Mouse (Mus musculus): ENCODE results near the gene Dnah2. TPM values are rescaled to one million over a fixed set of nuclear protein-coding genes. Genes with fewer than 3 reads are reported as not detected.
A peak's percentile ranks its signal among the peaks of the same experiment; 100 is the strongest.

The Dnah2 gene
- total and polyA plus RNA-seq, 3 experiments, result under 0.01 to 0.03 TPM; not detected in 1

GRCm38 (mm10) chr11:69417449-69418384 is 131.2 kb downstream of the Dnah2 start (continued):
- TF ChIP-seq ZMIZ1 (IDR thresholded peaks at IDR 0.05; ENCODE audit: low read depth, low read length) (0 out of 2 replicates have a peak, but pooled peaks have one; percentile 28), USF1 (IDR thresholded peaks at IDR 0.05; ENCODE audit: low read depth, low read length) (peak; percentile 24), ELF1 (IDR thresholded peaks at IDR 0.05; ENCODE audit: low read depth, low read length) (no peak), ETS1 (conservative IDR thresholded peaks at IDR 0.05; ENCODE audit: low read depth, low read length) (peak; percentile 56), CHD2 (IDR thresholded peaks at IDR 0.05; ENCODE audit: low read length) (peak; percentile 81), ZNF384 (IDR thresholded peaks at IDR 0.05; ENCODE audit: low read depth, low read length) (no peak), SMC3 (IDR thresholded peaks at IDR 0.05; ENCODE audit: low read depth, low read length) (no peak), KAT2A (IDR thresholded peaks at IDR 0.05; ENCODE audit: insufficient replicate concordance, low read length) (no peak), JUND (conservative IDR thresholded peaks at IDR 0.05; ENCODE audit: low read depth, low read length) (peak; percentile 47; the same call in 1 of the 2 replicates), MXI1 (IDR thresholded peaks at IDR 0.05; ENCODE audit: low read depth, low read length) (peak; percentile 62), UBTF (IDR thresholded peaks at IDR 0.05; ENCODE audit: low read depth, low read length) (no peak)

GRCm38 (mm10) chr11:69416921-69417448 is 131.9 kb downstream of the Dnah2 start:
- DNase-seq (ENCODE audit: extremely low read depth), result no peak
- Histone ChIP-seq H3K4me3 (replicated peaks in 1 of 3; ENCODE audit: low read depth in 2 of 3, low read length in 2 of 3, poor library complexity in 1 of 3) (no peak overlapping the region), H3K79me2 (replicated peaks; ENCODE audit: control insufficient read depth, extremely low read depth, insufficient read depth, poor library complexity, severe bottlenecking) (no peaks in the 10 kb centered on the region), H3K4me2 (ENCODE audit: insufficient read depth, low read depth, poor library complexity, severe bottlenecking) (no peak overlapping the region), H3K9ac (ENCODE audit: insufficient read depth, low read depth) (no peak overlapping the region), H3K36me3 (replicated peaks in 1 of 2; ENCODE audit: control insufficient read depth in 1 of 2, insufficient read depth in 1 of 2, low read length in 1 of 2) (no peaks in the 10 kb centered on the region), H3K27ac (ENCODE audit: insufficient read depth, low read depth) (no peak overlapping the region), H3K27me3 (replicated peaks) (peaks cover 53% of the 10 kb centered on the region), H3K4me1 (ENCODE audit: control insufficient read depth in 1 of 2, insufficient read depth in 2 of 2) (peaks cover 38 to 76% of the 10 kb centered on the region in 2 experiments), H3K9me3 (replicated peaks; ENCODE audit: low read length) (no peaks in the 10 kb centered on the region)
- TF ChIP-seq UBTF (IDR thresholded peaks at IDR 0.05; ENCODE audit: low read depth, low read length), result no peak
- TF ChIP-seq TCF12 (IDR thresholded peaks at IDR 0.05; ENCODE audit: low read depth, low read length), result no peak
- TF ChIP-seq ZNF384 (IDR thresholded peaks at IDR 0.05; ENCODE audit: low read depth, low read length), result no peak
- TF ChIP-seq EP300 (IDR thresholded peaks at IDR 0.05; ENCODE audit: low read length), result no peak
- no peak for TF ChIP-seq USF2 (conservative IDR thresholded peaks at IDR 0.05; ENCODE audit: low read depth, low read length)
- no peak for TF ChIP-seq MAFK (IDR thresholded peaks at IDR 0.05; ENCODE audit: insufficient replicate concordance, low read length)
- no peak for TF ChIP-seq CTCF (conservative IDR thresholded peaks at IDR 0.05 in 1 of 2, IDR thresholded peaks at IDR 0.05 in 1 of 2; ENCODE audit: low read depth in 2 of 2, low read length in 2 of 2)
- no peak for TF ChIP-seq KAT2A (IDR thresholded peaks at IDR 0.05; ENCODE audit: insufficient replicate concordance, low read length)
- no peak for TF ChIP-seq ZKSCAN1 (IDR thresholded peaks at IDR 0.05; ENCODE audit: borderline replicate concordance, low read depth, low read length)
- no peak for TF ChIP-seq JUN (IDR thresholded peaks at IDR 0.05; ENCODE audit: insufficient read depth, low read depth, low read length)
- no peak for TF ChIP-seq TBP (conservative IDR thresholded peaks at IDR 0.05; ENCODE audit: low read depth, low read length)
- TF ChIP-seq ZMIZ1 (IDR thresholded peaks at IDR 0.05; ENCODE audit: low read depth, low read length), result no peak
- TF ChIP-seq GABPA (IDR thresholded peaks at IDR 0.05; ENCODE audit: insufficient replicate concordance, low read depth, low read length), result no peak
- in situ Hi-C loops (cut with MboI; ENCODE audit: low pct_ligation_motif_present, low pct_unique_long_range_greater_than_20kb, low sequenced_read_pairs), result no loop called here
- dilution Hi-C loops (cut with MboI; ENCODE audit: extremely low pct_ligation_motif_present, extremely low pct_unique_long_range_greater_than_20kb, low sequenced_read_pairs), result no loop called here
